Mouse (Mus musculus) kidney, postnatal 4 days (tissue): Measurements from ENCODE around the gene Pip5k1b.

ENCODE experiments used
- DNase-seq, 2 experiments: peaks; one replicate each; pipeline ENCODE4 v3.0.0; 2021; ENCODE audit warnings: mixed read lengths in 2 of 2

Pip5k1b gene

GRCm38 (mm10) chr19:24514661-24515642 lies 40.7 kb downstream of the Pip5k1b start:
- no peak for DNase-seq

DNA sequence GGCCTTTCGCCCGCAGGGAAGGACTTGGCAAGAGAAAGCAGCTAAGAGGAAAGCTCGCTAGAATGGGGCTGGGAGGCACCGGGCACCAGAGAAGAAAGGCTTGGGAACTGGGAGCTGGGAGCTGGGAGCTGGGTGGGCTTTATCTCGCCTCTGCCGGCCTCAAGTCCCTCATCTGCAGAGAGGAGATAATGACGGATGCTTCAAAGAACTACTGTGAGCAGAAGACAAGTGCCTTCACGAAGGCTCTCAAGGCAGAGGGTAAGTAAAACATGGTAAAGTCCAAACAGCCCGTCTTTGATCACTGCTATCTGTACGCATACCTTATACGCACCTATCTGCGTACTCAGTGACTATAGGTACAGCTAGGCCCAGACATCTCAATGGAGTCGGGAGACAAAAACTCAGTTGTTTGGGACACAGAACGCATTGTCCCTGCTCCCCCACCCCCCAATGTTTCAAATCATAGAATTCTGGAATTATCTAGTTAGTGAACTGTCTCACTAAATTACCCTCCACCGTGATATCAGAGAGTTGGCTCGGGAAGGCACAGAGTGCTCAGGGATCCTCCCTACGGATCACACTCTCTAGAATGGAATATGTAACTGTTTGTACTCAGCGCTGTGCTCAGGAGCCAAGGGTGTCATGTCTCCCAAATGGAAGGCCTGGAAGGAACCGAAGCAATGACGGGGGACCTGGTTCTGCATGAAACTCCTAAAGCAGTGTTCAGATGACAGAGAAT lies 42.4 kb downstream of the Pip5k1b start:
- no peak for DNase-seq

DNA sequence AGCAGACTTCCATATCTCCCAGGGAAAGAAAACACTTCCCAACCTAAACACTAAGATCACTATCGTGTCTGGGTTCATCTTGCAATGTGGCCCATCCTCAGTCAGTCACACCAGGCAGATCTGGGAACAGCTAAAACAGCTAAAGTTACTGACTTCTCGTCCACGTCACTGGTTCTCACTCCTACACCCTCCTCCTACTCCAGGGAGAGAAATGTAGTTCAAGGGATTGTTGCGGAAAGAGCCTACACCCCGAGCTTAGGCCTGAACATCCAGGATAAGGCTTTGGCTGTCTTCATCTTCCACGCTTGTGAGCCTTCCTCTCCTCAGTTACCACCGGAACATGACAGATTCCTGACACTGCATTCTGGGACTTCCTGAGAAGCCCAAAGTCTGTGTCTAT lies 43.7 kb downstream of the Pip5k1b start:
- DNase-seq: no peak

- DNase-seq: no peak
Measured at GRCm38 (mm10) chr19:24509391-24509790, 46.3 kb downstream of the Pip5k1b start.

DNA sequence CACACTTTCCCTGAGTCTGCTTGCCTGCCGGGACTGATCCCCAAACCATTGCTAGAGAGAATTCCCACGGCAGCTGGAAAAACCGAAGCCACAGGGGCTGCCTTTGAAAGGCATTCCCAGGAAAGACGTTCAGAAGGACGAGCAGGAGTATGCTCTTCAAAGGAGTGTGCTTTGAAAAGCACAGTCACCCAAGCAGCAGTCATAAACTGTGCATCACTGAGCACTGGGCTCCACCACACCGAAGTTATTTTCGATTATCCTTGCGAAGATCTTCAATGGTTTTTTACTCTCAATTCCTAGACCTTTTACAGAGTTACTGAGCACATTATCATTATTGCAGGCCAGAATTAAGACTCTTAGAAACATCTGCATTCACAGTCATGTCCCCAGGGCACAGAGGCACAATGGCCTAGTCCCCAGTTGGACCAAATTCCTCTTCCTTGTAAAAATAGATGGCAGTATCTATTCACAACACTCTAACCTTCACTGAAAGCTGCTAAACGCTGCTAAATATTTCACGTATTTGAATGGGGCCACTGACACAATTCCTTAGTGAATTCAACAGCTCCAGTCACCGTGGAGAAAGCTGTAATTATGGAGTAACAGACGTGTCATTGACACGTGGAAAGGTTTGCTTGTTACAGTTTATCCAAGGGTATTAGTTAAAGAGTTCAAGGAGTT lies 47.4 kb downstream of the Pip5k1b start:
- DNase-seq: no peak

DNA sequence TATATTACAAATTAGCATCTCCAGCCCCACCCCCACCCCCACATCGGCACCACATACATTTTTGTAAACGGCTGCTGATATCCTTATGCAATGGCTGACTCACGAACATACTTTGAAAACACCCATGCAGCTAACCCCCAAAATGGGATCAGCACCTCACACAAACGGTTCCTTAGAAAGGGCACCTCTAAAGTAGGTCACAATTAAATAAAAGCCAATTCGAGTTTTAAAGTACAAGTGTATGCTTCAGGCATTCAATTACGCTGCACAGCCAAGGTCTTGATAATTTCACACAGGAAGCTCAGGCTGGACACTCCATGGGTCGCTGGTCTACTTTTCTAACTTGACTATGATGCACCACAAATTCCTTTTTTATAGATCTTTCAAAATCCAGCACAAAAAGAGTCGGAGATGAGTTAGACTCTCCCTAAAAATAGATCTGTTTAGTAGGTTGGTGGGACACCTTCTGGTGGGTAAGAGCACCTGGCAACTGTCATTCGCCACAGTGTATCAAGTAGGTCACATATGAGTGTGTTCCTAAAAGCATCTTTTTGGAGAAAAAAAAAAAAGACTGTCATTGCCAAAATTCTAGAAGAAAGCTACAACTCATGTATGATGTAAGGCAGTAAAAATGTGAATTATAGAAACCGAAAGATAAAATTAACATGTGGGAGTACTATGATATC lies 52.8 kb downstream of the Pip5k1b start:
- no peak for DNase-seq

DNA sequence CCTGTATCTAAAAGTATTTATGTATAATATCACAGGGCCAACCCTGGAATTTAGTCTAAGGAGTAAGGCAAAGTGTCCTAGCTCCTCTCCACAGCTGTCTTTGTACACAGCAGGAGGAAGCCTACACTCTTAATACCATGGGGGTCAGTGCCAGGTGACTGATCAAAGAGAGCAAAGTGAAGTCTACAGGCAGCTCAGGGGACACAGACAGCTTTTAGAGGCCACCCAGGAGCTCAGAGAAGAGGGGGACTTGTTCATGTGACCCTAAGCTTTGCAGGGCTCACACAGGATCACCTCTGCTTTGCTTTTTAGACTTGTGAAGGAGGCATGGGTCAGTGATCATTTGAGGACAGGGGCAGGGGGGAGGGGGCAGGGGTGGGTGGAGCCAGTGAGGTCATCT lies 54.1 kb downstream of the Pip5k1b start:
- DNase-seq: no peak

DNA sequence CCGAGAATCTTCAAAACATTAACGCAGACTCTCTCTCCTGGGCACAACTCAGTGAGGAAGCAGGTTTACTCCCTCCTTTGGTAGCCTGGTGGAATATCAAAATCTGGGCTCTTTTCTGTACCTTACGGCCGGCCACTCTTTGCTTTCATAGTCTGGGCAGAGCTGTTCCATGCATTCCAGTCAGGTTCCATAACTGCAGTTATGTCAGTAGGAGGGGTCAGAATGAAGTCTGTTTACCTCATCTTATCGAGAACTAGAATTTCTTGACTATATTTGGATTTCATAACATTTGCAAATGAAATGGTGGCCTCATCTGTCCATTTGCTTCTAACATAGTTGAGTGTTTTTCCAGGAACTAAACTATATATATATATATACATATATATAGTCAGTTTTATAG lies 55.2 kb downstream of the Pip5k1b start:
- no peak for DNase-seq

- no peak for DNase-seq
Measured at GRCm38 (mm10) chr19:24499291-24499690, 56.4 kb downstream of the Pip5k1b start.

DNA sequence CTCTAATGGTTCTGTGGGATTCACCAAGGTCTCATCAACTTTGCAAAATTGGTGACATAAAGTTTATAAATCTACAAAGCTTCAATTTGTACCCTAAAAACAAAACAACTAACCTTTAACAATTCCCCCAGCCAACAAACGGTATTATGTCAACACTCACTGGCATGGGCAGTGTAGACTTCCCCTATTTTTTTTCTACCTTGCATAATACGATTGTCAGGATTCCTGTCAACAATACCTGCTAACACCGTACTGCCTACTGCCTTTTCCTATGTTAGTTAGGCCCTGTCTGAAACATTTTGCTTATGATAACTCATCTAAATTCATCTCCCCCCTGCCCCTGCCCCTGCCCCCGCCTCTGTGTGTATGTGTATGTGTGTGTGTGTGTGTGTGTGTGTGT lies 61.8 kb downstream of the Pip5k1b start:
- no peak for DNase-seq

GRCm38 (mm10) chr19:24491824-24492223 lies 63.8 kb downstream of the Pip5k1b start:
- no peak for DNase-seq

DNA sequence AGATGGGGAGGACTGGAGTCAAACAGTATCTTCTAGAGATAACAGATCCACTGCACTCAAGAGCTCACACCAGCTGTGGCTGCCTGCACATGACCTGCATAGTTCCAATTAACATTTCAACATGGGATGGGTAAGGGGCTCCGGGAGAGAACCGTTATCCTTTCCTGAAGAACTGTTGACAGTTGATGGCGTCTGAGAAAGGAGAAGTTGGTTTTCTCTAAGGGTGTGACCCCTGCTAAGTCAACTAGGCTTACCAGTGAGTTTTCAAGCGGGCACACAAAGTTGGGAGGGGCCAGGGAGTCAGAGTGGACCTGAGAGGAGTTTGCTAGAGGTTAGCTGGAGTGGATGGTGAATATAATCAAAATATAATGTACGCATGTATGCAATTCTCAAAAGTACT lies 65.4 kb downstream of the Pip5k1b start:
- DNase-seq: no peak

GRCm38 (mm10) chr19:24486433-24487296 lies 69.0 kb downstream of the Pip5k1b start:
- DNase-seq: no peak

DNA sequence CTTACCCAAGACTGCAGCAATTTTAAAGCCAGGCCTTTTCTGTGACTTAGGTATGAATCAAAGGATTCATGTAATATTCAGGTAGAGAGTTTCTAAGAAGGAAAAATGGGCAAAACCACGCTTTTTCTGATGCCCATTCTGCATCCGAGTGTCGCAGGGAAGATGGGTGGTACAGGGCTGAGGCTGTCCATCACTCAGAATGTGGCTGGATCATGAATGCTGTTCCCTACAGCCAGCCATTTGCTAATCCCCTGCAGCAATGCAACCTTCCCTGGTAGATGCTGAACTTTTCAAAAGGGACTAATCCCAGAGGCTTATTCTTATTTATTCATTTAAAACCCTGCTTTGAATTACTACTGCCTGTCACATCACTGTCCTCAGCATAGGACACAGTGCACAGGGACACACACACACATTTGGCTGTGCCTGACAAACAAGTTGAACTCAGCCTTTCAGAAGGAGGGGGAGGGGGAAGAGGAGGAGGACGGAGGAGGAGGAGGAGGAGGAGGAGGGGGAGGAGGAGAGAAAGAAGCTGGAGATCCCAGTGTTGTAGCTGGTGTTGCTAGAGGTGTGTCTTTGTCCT lies 71.0 kb downstream of the Pip5k1b start:
- DNase-seq: no peak

- DNase-seq: no peak
Measured at GRCm38 (mm10) chr19:24480916-24481315, 74.8 kb downstream of the Pip5k1b start.

DNA sequence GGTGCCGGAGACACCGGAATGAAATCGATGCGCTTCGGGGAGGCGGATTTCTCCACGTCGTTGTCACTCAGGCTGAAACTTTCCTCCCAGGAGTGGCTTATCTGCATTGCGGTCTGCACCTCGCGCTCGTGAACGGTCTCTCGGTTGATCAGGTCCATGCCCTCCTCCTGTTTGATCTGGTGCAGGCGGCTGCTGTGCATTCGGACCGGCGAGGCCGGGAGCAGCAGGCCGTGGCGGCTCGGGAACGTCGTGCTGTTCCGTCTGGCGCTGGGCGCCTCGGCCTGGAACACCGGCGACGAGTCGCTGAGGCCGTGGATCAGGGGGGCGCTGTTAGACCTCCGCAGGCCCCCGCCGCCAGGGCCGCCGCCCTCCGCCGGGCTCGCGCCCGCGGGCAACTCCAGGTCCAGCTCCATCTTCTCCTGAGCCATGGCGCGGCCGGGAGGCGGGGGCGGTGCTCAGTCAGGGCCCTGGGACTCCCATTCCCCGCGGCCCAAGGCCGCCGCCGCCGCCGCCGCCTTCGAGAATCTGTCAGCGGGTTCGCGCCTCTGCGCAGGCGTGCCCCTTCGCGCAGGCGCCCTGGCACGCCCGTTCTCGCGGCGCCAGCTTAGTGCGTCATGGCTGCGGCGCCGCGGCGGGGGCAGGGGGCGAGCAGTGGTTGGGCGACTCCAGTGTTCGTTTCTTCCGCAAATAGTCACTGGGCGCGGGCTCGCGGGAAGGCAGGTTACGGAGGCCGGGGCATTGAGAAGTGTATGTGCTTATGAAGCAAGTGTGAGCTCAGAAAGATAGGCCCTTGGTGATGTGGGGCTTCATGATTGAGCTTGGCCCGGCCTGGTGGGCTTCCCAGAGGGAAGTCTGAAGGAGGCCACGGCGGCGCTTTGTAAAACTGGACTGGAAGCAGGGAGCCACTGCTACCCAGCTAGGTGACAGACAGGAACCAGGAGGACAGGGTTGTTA lies 78.5 kb downstream of the Pip5k1b start, which contains the start of gene Fam122a:
Fam122a (minus strand) TSS at position 428 of the 954 bp plus-strand sequence.
- peak; percentile 93 to 96 for DNase-seq

- peak; percentile 17 to 52 for DNase-seq
Measured at GRCm38 (mm10) chr19:24476461-24476860, 79.2 kb downstream of the Pip5k1b start.

- DNase-seq: no peak
Measured at GRCm38 (mm10) chr19:24475281-24475680, 80.4 kb downstream of the Pip5k1b start.

- DNase-seq: no peak
Measured at GRCm38 (mm10) chr19:24472512-24472911, 83.2 kb downstream of the Pip5k1b start.

- DNase-seq: no peak
Measured at GRCm38 (mm10) chr19:24471538-24471937, 84.1 kb downstream of the Pip5k1b start.
